Mouse (Mus musculus) neural tube, embryonic 10.5 days (tissue): ENCODE measurements around the gene Gtf2h2.
"Not testable (repeated sequence)": the region's sequence is repeated elsewhere in the genome, so short reads cannot be mapped to it uniquely, and the experiment has no call there.

Experiments
- DNase-seq: peaks from one replicate; pipeline ENCODE4 v3.0.0-alpha.2; 2017; ENCODE audit warnings: low spot score; ENCODE audit errors: extremely low spot score

Gtf2h2 gene

DNA sequence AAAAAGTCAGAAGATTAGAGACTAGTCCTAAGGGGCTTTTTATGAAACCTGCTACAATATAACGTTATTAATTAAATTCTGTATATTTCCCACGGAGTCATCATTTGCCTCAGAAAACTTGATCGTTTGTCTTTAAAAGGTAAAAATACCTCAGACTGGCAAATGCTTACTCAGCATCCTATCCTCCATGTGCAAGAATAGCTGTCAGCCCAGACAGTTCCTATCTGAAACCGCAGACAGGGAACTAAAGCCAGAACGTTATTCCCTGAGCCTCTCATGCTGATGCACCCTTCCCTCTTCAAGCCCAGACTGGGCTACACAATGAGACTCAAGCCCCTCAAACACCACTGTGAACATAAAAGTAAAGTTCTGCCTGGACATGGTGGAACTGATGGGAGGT lies 2.0 kb downstream of the Gtf2h2 start:
- no peak for DNase-seq

DNA sequence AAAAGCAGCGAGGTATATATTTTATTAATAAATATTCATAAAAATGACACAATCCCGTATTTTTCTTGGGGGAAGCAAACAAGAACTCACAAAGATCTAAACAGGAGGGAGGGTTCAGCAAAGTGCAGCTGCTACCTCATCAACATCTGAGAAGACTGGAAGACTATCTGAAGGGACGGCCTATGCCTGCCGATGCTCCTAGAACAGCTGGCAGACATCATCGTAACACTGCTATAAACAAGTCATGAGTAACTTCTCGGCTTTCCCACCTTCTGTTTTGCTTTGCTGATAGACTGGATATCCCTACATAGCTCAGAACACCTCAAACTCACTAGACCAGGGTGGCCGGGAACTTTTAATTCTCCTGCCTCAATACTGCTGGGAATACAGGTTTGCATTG lies 8.8 kb downstream of the Gtf2h2 start:
- no peak for DNase-seq

DNA sequence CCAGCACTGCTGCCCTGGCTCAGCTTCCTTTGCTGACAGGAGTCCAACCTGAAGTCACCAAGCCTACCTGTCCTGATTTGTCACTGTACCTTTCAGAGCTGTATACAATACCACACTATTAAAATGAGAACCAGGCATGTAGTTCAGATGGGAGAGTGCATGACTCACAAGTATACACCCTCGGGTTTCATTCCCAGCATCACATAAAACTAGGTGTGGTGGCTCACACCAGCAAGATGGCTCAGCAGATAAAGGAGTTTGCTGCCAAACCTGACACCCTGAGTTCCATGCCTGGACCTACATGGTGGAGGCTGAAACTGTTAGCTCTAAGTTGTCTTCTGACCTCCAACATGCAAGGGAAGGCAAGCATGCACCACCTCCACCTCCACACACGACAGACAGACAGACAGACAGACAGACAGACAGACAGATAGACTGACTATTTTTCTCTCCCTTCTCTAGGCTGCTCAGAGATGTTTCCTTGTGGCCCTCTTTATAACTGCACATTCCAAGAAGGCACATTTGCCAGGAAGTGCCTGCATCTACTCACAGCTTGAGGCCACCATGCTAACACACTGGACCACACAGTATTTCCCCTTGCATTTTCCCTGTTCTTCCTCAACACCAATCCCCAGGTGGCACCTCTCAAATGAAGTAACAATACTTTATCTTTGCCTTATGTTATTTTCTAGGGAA lies 28.7 kb downstream of the Gtf2h2 start:
- DNase-seq: no peak

DNA sequence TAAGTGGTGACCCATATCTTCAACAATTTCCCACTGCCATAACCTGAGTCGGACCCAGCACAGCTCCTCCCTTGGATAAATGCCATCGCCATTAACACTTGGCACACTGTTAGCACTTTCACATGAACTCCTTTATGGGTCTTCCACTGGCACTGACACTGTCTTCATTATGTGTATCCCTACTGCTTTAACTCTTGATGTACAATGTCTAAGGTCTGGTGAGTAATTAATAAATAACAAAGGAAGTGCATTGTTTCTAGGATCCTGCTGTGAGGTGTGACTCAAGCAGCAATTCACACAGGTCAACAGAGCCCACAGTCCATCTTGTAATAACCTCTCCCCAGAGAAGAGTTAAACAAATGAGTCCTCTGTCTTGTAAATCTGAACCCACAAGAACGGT lies 31.0 kb downstream of the Gtf2h2 start:
- DNase-seq: no peak

DNA sequence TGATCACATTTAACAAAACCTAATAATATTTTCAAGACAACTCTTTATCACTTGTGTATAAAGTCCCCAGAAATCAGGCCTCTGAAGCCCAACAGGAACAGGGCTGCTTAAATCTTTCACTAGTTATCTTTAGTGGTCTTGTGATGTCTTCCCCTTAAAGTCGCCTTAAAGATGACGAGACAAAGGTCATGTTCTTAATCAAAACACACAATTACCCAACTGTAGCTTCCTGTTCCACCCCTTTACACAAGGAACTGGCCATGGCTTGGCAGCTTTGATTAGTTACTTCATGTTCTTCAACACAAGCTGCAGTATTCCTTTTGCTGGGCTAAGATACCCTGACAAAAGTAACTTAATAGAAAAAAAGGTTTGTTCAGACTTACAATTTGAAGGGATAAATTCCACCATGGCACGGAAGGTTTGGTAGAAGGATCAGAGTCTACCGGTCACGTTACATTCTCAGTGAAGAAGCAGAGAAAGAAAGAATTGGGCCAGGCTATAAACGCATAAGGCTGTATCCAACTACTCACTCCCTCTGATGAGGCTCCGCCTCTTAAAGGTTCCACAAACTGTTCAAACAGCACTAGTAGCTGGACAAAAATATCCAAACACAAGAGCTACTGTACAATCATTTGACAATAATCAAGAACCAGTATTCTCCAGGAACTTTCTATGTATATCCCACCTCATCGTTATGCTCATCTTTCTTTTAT lies 39.8 kb downstream of the Gtf2h2 start, which contains the start of gene Naip1:
Gene Naip1 (minus strand): TSS at position 455 of the 713 bp plus-strand sequence.
- DNase-seq: not testable (repeated sequence)

DNA sequence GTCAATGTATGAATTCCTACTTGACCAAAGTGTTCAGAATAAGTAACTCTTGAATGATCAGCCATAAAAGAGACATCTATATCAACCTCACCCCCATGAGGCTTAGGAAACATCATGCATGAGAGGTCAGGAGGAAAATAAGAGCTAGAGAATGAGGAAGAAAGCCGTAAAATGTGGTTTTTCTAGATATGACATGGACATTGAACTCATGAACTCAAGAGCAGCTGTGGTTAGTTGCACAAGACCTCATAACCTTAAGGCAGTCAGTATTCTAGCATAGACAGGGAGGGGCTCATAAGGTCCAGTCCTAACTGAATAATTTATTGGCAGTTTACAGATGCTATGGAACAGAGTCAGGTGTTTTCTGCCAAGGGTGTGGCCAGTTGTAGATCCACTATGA lies 42.9 kb downstream of the Gtf2h2 start:
- no peak for DNase-seq

DNA sequence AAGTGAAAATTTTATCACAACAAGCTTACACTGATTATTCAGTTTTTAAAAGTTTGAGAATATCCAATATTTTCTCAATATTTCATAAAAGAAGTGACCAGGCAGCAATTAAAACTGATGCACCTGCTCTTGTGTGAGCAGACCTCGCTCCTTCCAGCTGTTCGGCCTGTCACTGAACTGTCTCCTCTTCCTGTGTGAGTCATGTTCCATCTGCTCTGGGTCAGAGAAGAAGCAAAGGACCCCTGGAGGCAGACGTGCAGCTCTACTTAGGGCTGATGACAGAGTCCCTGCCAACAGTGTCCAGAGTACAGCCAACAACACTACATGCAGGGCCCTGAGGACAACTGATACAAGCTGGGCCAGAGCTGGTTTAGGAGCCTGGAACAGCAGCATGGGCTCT lies 52.3 kb downstream of the Gtf2h2 start:
- DNase-seq: no peak

DNA sequence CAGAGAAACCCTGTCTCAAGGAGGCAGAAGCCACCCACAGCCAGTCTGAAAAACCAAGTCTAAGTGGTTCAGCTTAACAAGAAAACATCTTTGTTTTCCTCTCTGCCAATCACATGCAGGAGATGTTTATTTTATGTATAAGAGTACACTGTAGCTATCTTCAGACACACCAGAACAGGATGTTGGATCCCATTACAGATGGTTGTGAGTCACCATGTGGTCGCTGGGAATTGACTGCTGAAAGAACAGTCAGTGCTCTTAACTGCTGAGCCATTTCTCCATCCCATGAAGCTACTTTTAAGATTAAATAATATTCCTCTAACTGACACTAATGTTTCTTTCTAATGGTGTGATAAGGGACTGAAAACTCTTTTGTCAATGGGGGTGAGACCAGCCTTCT lies 53.7 kb downstream of the Gtf2h2 start:
- no peak for DNase-seq

DNA sequence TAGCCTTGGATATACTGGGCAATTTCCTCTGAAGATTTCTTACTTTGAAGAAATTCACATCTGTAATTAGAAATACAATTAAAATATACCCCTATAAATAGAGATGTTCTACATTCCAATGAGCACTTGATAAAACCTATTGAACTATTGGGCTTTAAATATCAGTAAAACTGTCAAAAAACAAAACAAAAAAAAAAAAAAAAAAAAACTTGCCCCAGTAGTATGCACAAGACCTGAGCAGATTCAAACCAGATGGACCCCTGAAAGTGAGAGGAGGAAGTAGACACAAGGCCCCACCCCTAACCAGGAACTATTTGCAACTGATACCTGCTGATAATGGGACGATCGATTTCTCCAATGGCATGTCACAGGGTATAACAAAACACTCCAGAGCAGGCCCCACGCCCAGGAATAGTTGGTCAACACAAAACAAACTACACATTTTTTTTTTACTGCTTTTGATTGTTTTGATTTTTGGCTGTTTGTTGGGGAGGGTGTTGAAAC lies 55.0 kb downstream of the Gtf2h2 start:
- DNase-seq: no peak

DNA sequence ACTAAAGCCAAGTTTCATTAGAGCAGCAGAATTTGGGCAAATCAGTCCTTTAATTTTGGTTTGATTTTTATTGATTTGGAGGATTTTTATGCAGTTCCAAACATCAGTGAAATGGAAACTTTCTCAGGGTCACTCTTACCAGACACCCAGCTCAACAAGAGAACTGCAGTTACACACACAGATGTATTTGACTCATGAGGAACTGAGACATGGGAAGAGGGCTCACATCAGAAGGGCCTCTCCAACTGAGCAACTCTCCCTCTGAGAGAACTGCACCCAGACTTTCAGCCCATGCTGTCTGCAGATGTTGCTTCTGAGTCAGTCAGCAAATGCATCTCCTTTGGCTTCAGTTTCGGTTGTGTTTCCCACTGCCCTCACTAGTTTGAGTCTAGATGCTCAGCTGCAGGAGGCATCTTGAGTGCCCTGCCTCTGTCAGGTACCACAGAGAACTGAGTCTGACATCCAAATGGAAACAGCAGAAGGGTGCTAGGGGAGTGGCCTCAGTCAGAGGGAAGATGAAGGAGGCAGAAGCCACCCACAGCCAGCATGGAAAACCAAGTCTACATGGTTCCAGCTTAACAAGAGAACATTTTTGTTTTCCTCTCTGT lies 55.7 kb downstream of the Gtf2h2 start:
- not testable (repeated sequence) for DNase-seq

DNA sequence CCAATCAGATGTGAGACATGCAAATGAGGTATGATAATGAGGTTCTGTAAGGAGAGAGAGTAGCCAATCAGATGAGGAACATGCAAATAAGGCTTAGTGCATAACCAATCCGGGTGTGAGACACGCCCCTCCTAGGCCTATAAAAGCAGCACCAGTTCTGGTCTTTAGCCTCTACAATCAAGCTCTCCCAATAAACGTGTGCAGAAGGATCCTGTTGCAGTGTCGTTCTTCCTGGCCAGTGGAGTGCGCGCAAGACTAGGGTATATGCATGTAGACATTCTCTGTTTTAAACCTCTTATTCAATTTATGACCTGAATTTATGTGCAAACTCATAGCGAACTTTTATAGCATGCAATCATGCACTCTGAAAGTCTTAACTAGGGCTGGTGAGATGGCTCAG lies 72.4 kb downstream of the Gtf2h2 start:
- DNase-seq: not testable (repeated sequence)

DNA sequence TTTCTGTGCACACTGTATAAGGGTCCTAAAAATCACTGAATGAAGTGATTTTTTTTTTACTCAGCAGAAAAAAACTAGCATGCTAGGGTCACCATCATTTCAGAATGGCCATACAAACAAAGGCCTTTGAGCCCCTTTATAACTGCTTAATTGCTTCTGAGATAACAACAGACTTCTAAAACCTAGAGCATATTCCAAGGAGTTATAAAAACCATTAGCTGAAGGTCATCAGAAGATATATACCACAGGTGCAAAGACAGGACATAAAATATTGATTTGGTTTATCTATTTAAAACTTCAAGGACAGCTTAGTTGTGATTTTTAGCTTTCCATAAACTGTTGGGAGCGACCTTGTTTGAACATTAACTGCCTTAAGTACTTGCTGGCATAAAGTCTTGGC lies 78.0 kb downstream of the Gtf2h2 start:
- DNase-seq: no peak
